Mouse (Mus musculus) right cerebral cortex, adult 18-20 months (tissue): Measurements from ENCODE around the gene Gm29866.
"Not testable (repeated sequence)": the region's sequence is repeated elsewhere in the genome, so short reads cannot be mapped to it uniquely, and the experiment has no call there.

ENCODE experiments used
- DNase-seq: peaks from one replicate; pipeline ENCODE4 v3.0.0; 2022; ENCODE audit warnings: mixed read lengths

Gm29866 gene

GRCm38 (mm10) chrY:20993557-20993956 lies at the start of gene Gm29866:
Gm29866 (minus strand) TSS chrY:20993657.
- not testable (repeated sequence) for DNase-seq
